Mouse (Mus musculus) midbrain, embryonic 12.5 days (tissue): ENCODE measurements at regions not wholly inside any gene's neighbourhood (a gene's known extent, or its start where the extent isn't known, plus 50 kb on each side); places are given as distances from the start of the nearest gene placed in this dataset.

Source experiments
- ATAC-seq: fragments of 200-750 bp; cut with Nextera tagmentation; 2 replicates; pipeline ENCODE4 v1.8.0; 2017; ENCODE audit warnings: low read depth, moderate TSS enrichment, moderate library complexity; ENCODE audit not compliant: low FRiP score
- H3K27ac ChIP-seq: fragments of 300-500 bp; sonication (generic); replicated peaks from 2 replicates; pipeline ENCODE4 v1.5.1; 2016; ENCODE audit warnings: mild to moderate bottlenecking
- H3K27me3 ChIP-seq: fragments of 300-500 bp; sonication (generic); 2 replicates; pipeline ENCODE4 v1.6.1; 2016; ENCODE audit warnings: mild to moderate bottlenecking
- H3K36me3 ChIP-seq: fragments of 300-500 bp; sonication (generic); 2 replicates; pipeline ENCODE4 v1.6.1; 2016
- H3K4me1 ChIP-seq: fragments of 300-500 bp; sonication (generic); 2 replicates; pipeline ENCODE4 v1.6.1; 2016
- H3K4me2 ChIP-seq: fragments of 300-500 bp; sonication (generic); replicated peaks from 2 replicates; pipeline ENCODE4 v1.6.1; 2016; ENCODE audit warnings: mild to moderate bottlenecking, moderate library complexity
- H3K4me3 ChIP-seq: fragments of 300-500 bp; sonication (generic); 2 replicates; pipeline ENCODE4 v1.5.1; 2016; ENCODE audit warnings: mild to moderate bottlenecking
- H3K9ac ChIP-seq: fragments of 300-500 bp; sonication (generic); replicated peaks from 2 replicates; pipeline ENCODE4 v1.6.1; 2016; ENCODE audit warnings: mild to moderate bottlenecking, moderate library complexity
- H3K9me3 ChIP-seq: fragments of 300-500 bp; sonication (generic); 2 replicates; pipeline ENCODE4 v1.6.1; 2016; ENCODE audit warnings: mild to moderate bottlenecking
- WGBS: fragments of 180-500 bp; shearing (Covaris S2); methylation state at CpG from one replicate; pipeline ENCODE4 v1.1.7; 2016; 5-methylcytosine and 5-hydroxymethylcytosine counted together

DNA sequence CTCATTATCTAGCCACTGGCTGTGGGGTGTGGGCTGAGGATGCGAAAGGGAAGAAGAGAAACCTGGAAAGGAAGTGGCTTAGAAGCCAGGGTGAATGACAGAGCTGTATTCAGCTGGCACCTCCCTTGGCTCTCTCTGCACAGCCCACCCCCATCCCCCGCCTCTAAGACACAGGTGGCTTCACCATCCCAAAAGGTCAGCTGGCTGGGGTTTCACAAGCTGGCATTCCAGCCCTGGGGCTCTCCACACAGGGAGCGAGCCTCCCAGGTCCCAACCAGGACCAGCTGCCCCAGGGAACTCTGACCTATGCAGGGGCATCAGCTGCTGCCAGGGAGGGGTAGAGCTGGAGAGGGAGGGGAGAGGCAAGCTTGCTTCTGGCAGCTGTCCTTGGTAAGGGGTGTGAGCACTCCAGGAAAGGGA lies 71.9 kb upstream of the Mef2a start:
- no peaks in the 10 kb centered on the region for H3K27me3 ChIP-seq
- peak; percentile 72 for ATAC-seq
- H3K27ac ChIP-seq: no peak overlapping the region; the same call in 1 of the 2 replicates
- WGBS: 48% methylated on average over 3 of the region's 3 CpGs
- no peaks in the 10 kb centered on the region for H3K9me3 ChIP-seq
- no peak overlapping the region for H3K4me3 ChIP-seq
- 0 out of 2 replicates have a peak overlapping the region, but pooled peaks have one; percentile 17 for H3K9ac ChIP-seq
- peaks cover 33% of the 10 kb centered on the region for H3K4me1 ChIP-seq
- no peaks in the 10 kb centered on the region for H3K36me3 ChIP-seq
- H3K4me2 ChIP-seq: no peak overlapping the region

DNA sequence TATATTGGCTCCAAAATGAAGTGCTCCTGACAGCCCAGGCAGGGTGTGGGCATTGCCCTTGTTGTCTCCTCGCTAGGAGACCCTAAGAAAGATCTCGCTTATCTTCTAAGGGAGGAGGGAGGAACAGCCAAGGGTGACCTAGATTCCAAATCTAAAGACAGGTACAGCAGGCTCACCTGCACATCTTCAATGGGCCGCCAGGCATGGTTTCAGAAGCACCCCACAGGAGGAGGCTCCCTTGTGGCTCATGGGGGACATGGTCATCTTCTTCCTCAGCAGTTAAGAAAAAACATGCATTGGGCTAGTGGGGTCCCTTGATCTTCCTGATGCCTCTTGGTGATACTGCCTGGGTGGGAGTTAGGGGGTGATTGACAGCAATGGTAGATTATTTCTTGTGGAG lies 71.0 kb upstream of the Mef2a start:
- Histone ChIP-seq H3K4me1 (peaks cover 33% of the 10 kb centered on the region), H3K4me2 (0 out of 2 replicates have a peak overlapping the region, but pooled peaks have one; percentile 21), H3K27me3 (no peaks in the 10 kb centered on the region), H3K9ac (no peak overlapping the region), H3K36me3 (no peaks in the 10 kb centered on the region), H3K4me3 (no peak overlapping the region), H3K9me3 (no peaks in the 10 kb centered on the region), H3K27ac (peak overlapping the region; percentile 68; the same call in 1 of the 2 replicates)
- 74% methylated on average over 3 of the region's 3 CpGs for WGBS
- ATAC-seq: no peak

GRCm38 (mm10) chr7:67443001-67443555 lies 70.4 kb upstream of the Mef2a start:
- no peaks in the 10 kb centered on the region for H3K27me3 ChIP-seq
- 33% methylated on average over 12 of the region's 12 CpGs for WGBS
- no peak for ATAC-seq
- H3K9me3 ChIP-seq: no peaks in the 10 kb centered on the region
- no peak overlapping the region for H3K4me3 ChIP-seq
- H3K4me1 ChIP-seq: peaks cover 33% of the 10 kb centered on the region
- H3K36me3 ChIP-seq: no peaks in the 10 kb centered on the region
- H3K27ac ChIP-seq: peak overlapping the region; percentile 68
- peak overlapping the region; percentile 21; the same call in 1 of the 2 replicates for H3K4me2 ChIP-seq
- peak overlapping the region; percentile 37; the same call in 1 of the 2 replicates for H3K9ac ChIP-seq

GRCm38 (mm10) chr7:67442284-67442683 lies 69.6 kb upstream of the Mef2a start:
- no peak overlapping the region for H3K27ac ChIP-seq
- H3K4me1 ChIP-seq: peaks cover 33% of the 10 kb centered on the region
- H3K4me3 ChIP-seq: no peak overlapping the region
- H3K9ac ChIP-seq: no peak overlapping the region
- no peaks in the 10 kb centered on the region for H3K27me3 ChIP-seq
- no peak overlapping the region for H3K4me2 ChIP-seq
- no peaks in the 10 kb centered on the region for H3K9me3 ChIP-seq
- no peaks in the 10 kb centered on the region for H3K36me3 ChIP-seq
- ATAC-seq: no peak
- 78% methylated on average over 7 of the region's 7 CpGs for WGBS

GRCm38 (mm10) chr7:67440806-67441205 lies 68.1 kb upstream of the Mef2a start:
- H3K9ac ChIP-seq: no peak overlapping the region
- H3K27me3 ChIP-seq: no peaks in the 10 kb centered on the region
- no peaks in the 10 kb centered on the region for H3K9me3 ChIP-seq
- no peak overlapping the region for H3K27ac ChIP-seq
- 90% methylated on average over 8 of the region's 8 CpGs for WGBS
- peaks cover 30% of the 10 kb centered on the region for H3K4me1 ChIP-seq
- no peak for ATAC-seq
- no peaks in the 10 kb centered on the region for H3K36me3 ChIP-seq
- no peak overlapping the region for H3K4me3 ChIP-seq
- no peak overlapping the region for H3K4me2 ChIP-seq

GRCm38 (mm10) chr7:67437216-67438006 lies 64.8 kb upstream of the Mef2a start:
- ATAC-seq: no peak
- 79% methylated on average over 8 of the region's 8 CpGs for WGBS

GRCm38 (mm10) chr7:67435643-67436339 lies 63.1 kb upstream of the Mef2a start:
- ATAC-seq: no peak
- Histone ChIP-seq H3K9me3 (no peaks in the 10 kb centered on the region), H3K4me2 (no peak overlapping the region), H3K4me1 (0 out of 2 replicates have a peak, but pooled peaks cover 3% of the 10 kb centered on the region), H3K4me3 (no peak overlapping the region), H3K27me3 (no peaks in the 10 kb centered on the region), H3K36me3 (no peaks in the 10 kb centered on the region), H3K27ac (no peak overlapping the region), H3K9ac (no peak overlapping the region)
- 84% methylated on average over 11 of the region's 11 CpGs for WGBS

More at GRCm38 (mm10) chr7:67437216-67438006, 64.8 kb upstream of the Mef2a start:
- Histone ChIP-seq H3K27me3 (no peaks in the 10 kb centered on the region), H3K27ac (no peak overlapping the region), H3K9ac (no peak overlapping the region), H3K4me3 (no peak overlapping the region), H3K4me2 (no peak overlapping the region), H3K9me3 (no peaks in the 10 kb centered on the region), H3K4me1 (0 out of 2 replicates have a peak, but pooled peaks cover 3% of the 10 kb centered on the region), H3K36me3 (no peaks in the 10 kb centered on the region)

DNA sequence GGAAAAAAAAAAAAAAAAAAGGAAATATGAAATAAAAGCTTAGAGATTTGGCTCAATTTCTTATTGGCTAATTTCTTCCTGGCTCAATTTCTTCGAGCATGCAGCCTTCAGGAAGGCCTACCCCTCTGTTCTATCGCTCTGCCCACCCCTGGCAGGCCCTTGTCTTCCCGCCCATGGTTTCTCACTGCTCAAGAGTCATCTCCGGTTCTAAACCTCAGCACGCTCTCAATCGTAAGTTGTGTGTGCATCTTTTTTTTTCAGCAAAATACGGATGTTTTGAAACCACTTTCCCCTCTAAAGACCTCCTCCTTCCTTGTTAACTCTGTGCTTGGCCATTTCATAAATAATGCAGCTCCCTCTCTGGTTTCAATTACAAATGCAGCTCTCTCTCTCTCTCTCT lies 58.3 kb upstream of the Mef2a start:
- no peaks in the 10 kb centered on the region for H3K27me3 ChIP-seq
- WGBS: 85% methylated on average over 7 of the region's 7 CpGs
- H3K9ac ChIP-seq: no peak overlapping the region
- no peaks in the 10 kb centered on the region for H3K36me3 ChIP-seq
- no peaks in the 10 kb centered on the region for H3K9me3 ChIP-seq
- H3K4me1 ChIP-seq: 0 out of 2 replicates have a peak, but pooled peaks cover 3% of the 10 kb centered on the region
- no peak overlapping the region for H3K4me3 ChIP-seq
- H3K4me2 ChIP-seq: no peak overlapping the region
- H3K27ac ChIP-seq: no peak overlapping the region
- no peak for ATAC-seq

GRCm38 (mm10) chr7:67430041-67430440 lies 57.4 kb upstream of the Mef2a start:
- Histone ChIP-seq H3K4me2 (no peak overlapping the region), H3K27me3 (no peaks in the 10 kb centered on the region), H3K9me3 (no peaks in the 10 kb centered on the region), H3K4me1 (no peaks in the 10 kb centered on the region), H3K36me3 (no peaks in the 10 kb centered on the region), H3K27ac (no peak overlapping the region), H3K4me3 (no peak overlapping the region), H3K9ac (no peak overlapping the region)
- ATAC-seq: no peak
- WGBS: 81% methylated on average over 4 of the region's 4 CpGs

GRCm38 (mm10) chr7:67429008-67429873 lies 56.6 kb upstream of the Mef2a start:
- Histone ChIP-seq H3K9me3 (no peaks in the 10 kb centered on the region), H3K4me1 (no peaks in the 10 kb centered on the region), H3K4me2 (no peak overlapping the region), H3K4me3 (no peak overlapping the region), H3K27me3 (no peaks in the 10 kb centered on the region), H3K9ac (no peak overlapping the region), H3K27ac (no peak overlapping the region), H3K36me3 (no peaks in the 10 kb centered on the region)
- 92% methylated on average over 28 of the region's 28 CpGs for WGBS
- no peak for ATAC-seq

DNA sequence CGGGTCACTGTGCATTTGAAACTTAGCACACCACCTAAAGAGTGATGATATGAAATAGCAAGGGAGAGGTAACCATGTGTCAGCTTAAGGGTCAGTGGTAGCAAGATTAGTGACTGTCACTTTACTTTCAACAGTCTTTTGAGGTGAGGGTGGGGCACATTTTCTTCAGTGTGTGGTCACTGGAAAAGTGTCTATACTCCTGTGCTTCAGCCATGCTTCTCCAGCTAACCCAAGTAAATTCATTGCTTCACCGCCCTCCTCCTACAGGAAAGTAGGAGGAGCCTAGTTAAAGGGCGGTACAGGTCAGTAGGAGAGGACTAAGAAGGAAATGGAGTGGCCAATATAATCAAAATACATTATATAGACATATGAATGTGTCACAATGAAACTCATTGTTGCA lies 55.7 kb upstream of the Mef2a start:
- H3K27me3 ChIP-seq: no peaks in the 10 kb centered on the region
- WGBS: 88% methylated on average over 3 of the region's 3 CpGs
- H3K9me3 ChIP-seq: no peaks in the 10 kb centered on the region
- no peaks in the 10 kb centered on the region for H3K4me1 ChIP-seq
- H3K36me3 ChIP-seq: no peaks in the 10 kb centered on the region
- no peak overlapping the region for H3K4me2 ChIP-seq
- no peak for ATAC-seq
- H3K27ac ChIP-seq: no peak overlapping the region
- H3K9ac ChIP-seq: no peak overlapping the region
- no peak overlapping the region for H3K4me3 ChIP-seq
